Mouse (Mus musculus) liver, embryonic 15.5 days (tissue): ENCODE results near the gene Clec2g. TPM values are rescaled to one million over a fixed set of nuclear protein-coding genes. Genes with fewer than 3 reads are reported as not detected.

Source experiments
- ATAC-seq: fragments of 200-750 bp; cut with Nextera tagmentation; 2 replicates; pipeline ENCODE4 v1.8.0; 2017; ENCODE audit warnings: moderate number of reproducible peaks, mild to moderate bottlenecking, moderate library complexity; ENCODE audit not compliant: insufficient read depth
- H3K27ac ChIP-seq: fragments of 300-500 bp; sonication (generic); replicated peaks from 2 replicates; pipeline ENCODE4 v1.5.1; 2015; ENCODE audit warnings: mild to moderate bottlenecking, inconsistent platforms
- H3K27me3 ChIP-seq: fragments of 300-500 bp; sonication (generic); 2 replicates; pipeline ENCODE4 v1.6.1; 2015; ENCODE audit warnings: mild to moderate bottlenecking, inconsistent platforms
- H3K36me3 ChIP-seq: fragments of 300-500 bp; sonication (generic); replicated peaks from 2 replicates; pipeline ENCODE4 v1.6.1; 2015; ENCODE audit warnings: moderate library complexity, mild to moderate bottlenecking, inconsistent platforms
- H3K4me1 ChIP-seq: fragments of 300-500 bp; sonication (generic); replicated peaks from 2 replicates; pipeline ENCODE4 v1.6.1; 2015; ENCODE audit warnings: inconsistent platforms
- H3K4me2 ChIP-seq: fragments of 300-500 bp; sonication (generic); 2 replicates; pipeline ENCODE4 v1.6.1; 2015; ENCODE audit warnings: moderate library complexity, mild to moderate bottlenecking, inconsistent platforms
- H3K4me3 ChIP-seq: fragments of 300-500 bp; sonication (generic); replicated peaks from 2 replicates; pipeline ENCODE4 v1.5.1; 2015; ENCODE audit warnings: mild to moderate bottlenecking, inconsistent platforms
- H3K9ac ChIP-seq: fragments of 300-500 bp; sonication (generic); 2 replicates; pipeline ENCODE4 v1.6.1; 2015; ENCODE audit warnings: moderate library complexity, mild to moderate bottlenecking, inconsistent platforms
- H3K9me3 ChIP-seq: fragments of 300-500 bp; sonication (generic); replicated peaks from 2 replicates; pipeline ENCODE4 v1.6.1; 2016; ENCODE audit warnings: inconsistent platforms
- WGBS: fragments of 180-500 bp; shearing (Covaris S2); methylation state at CpG from one replicate; pipeline ENCODE4 v1.1.7; 2015; ENCODE audit warnings: mixed read lengths; ENCODE audit not compliant: insufficient replicate concordance; 5-methylcytosine and 5-hydroxymethylcytosine counted together
- microRNA-seq: library from miRNA; unstranded; fragments of <30 nt; microRNA quantifications from one replicate; pipeline ENCODE4, GENCODE M21; 2016
- polyA plus RNA-seq: library from polyadenylated mRNA; unstranded; fragments of >200 nt; fragmentation: Nextera tagmentation; extraction: Ambion mirVana; gene quantifications from 2 replicates; pipeline ENCODE4 v1.2.1, GENCODE M21; 2015

Gene Clec2g
- polyA plus RNA-seq, 1 experiment from 2014 or later, result not detected

- WGBS, result 44% methylated on average over 6 of the region's 6 CpGs
- Histone ChIP-seq H3K9me3 (no peaks in the 10 kb centered on the region), H3K9ac (no peak overlapping the region), H3K4me2 (no peak overlapping the region), H3K27ac (no peak overlapping the region), H3K27me3 (no peaks in the 10 kb centered on the region), H3K36me3 (no peaks in the 10 kb centered on the region), H3K4me3 (no peak overlapping the region), H3K4me1 (no peaks in the 10 kb centered on the region)
- ATAC-seq, result no peak
Observed at GRCm38 (mm10) chr6:129030175-129030824, 96.1 kb downstream of the Clec2g start.

GRCm38 (mm10) chr6:129030964-129031363, 96.8 kb downstream of the Clec2g start:
- Histone ChIP-seq H3K27me3 (no peaks in the 10 kb centered on the region), H3K36me3 (no peaks in the 10 kb centered on the region), H3K4me2 (no peak overlapping the region), H3K27ac (no peak overlapping the region), H3K4me3 (no peak overlapping the region), H3K9ac (no peak overlapping the region), H3K4me1 (no peaks in the 10 kb centered on the region), H3K9me3 (no peaks in the 10 kb centered on the region)
- ATAC-seq, result no peak
- WGBS, result 64% methylated on average over 2 of the region's 2 CpGs

- no peak overlapping the region for H3K4me3 ChIP-seq
- H3K9ac ChIP-seq, result no peak overlapping the region
- H3K36me3 ChIP-seq, result no peaks in the 10 kb centered on the region
- 47% methylated on average over 2 of the region's 2 CpGs for WGBS
- no peaks in the 10 kb centered on the region for H3K27me3 ChIP-seq
- H3K27ac ChIP-seq, result no peak overlapping the region
- no peaks in the 10 kb centered on the region for H3K4me1 ChIP-seq
- ATAC-seq, result no peak
- no peaks in the 10 kb centered on the region for H3K9me3 ChIP-seq
- H3K4me2 ChIP-seq, result no peak overlapping the region
Observed at GRCm38 (mm10) chr6:129033397-129033796, 99.2 kb downstream of the Clec2g start.

Small RNA genes within 50 kb of the gene (microRNA-seq; reads per million reads assigned to microRNA genes)
- gene Gm27336 (not detected), gene Mir7649 (not detected)

Other genes with a start within 250 kb of the Clec2g start
- not detected in 2 replicates for gene Klrb1, start 211.3 kb upstream of the Clec2g start, polyA plus RNA-seq
- gene Klrb1c, start 145.2 kb upstream of the Clec2g start, polyA plus RNA-seq, result 0.25 and 0.37 TPM in 2 replicates
- gene Gm44511, start 108.1 kb upstream of the Clec2g start, polyA plus RNA-seq, result not detected in 2 replicates
- 0.18 and 0.23 TPM in 2 replicates for gene Klrb1b, start 108.0 kb upstream of the Clec2g start, polyA plus RNA-seq
- gene Clec2i, start 46.8 kb upstream of the Clec2g start, polyA plus RNA-seq, result 0.17 and 0.25 TPM in 2 replicates
- 5.8 and 6.9 TPM in 2 replicates for gene BC035044, start 43.3 kb upstream of the Clec2g start, polyA plus RNA-seq
- 0.24 and 0.36 TPM in 2 replicates for gene Klrb1f, start 111.5 kb downstream of the Clec2g start, polyA plus RNA-seq
- gene Clec2e, start 166.5 kb downstream of the Clec2g start, polyA plus RNA-seq, result not detected in 2 replicates
- gene Clec2d, start 246.2 kb downstream of the Clec2g start, polyA plus RNA-seq, result 0.58 and 0.59 TPM in 2 replicates